ENCODE assay signal across 35 mouse cellular contexts in genomic region chr1:55554405-55554804, GRCm38 (mm10).
"Had no signal": no experiment of that assay in that cellular context is flagged by ENCODE, and none has a peak within 500 bp of the region (broad histone marks: within the 10 kb centered on the region; RNA-seq: fewer than 3 reads in every experiment).

No protein-coding gene starts in this region.

- H3K4me2 ChIP-seq: heart, embryonic 11.5 days; heart, embryonic 12.5 days; heart, embryonic 13.5 days; heart, embryonic 15.5 days; hindbrain, embryonic 12.5 days; hindbrain, embryonic 13.5 days; hindbrain, embryonic 14.5 days; hindbrain, embryonic 15.5 days; intestine, embryonic 15.5 days; kidney, embryonic 15.5 days had no signal

- H3K27ac ChIP-seq: heart, embryonic 10.5 days; heart, embryonic 13.5 days; heart, embryonic 15.5 days; hindbrain, embryonic 10.5 days; hindbrain, embryonic 12.5 days; hindbrain, embryonic 13.5 days; hindbrain, embryonic 14.5 days; hindbrain, embryonic 15.5 days; hindbrain, postnatal 0 days; intestine, embryonic 15.5 days; kidney, embryonic 15.5 days; kidney, postnatal 0 days; layer of hippocampus, adult 2 months had no signal

- H3K4me1 ChIP-seq: heart, embryonic 12.5 days; heart, embryonic 13.5 days; heart, embryonic 15.5 days; hindbrain, embryonic 10.5 days; hindbrain, embryonic 12.5 days; hindbrain, embryonic 13.5 days; hindbrain, embryonic 15.5 days; intestine, embryonic 15.5 days; kidney, embryonic 15.5 days had no signal

- H3K4me3 ChIP-seq: heart, embryonic 10.5 days; heart, embryonic 12.5 days; heart, embryonic 13.5 days; heart, embryonic 15.5 days; hindbrain, embryonic 10.5 days; hindbrain, embryonic 12.5 days; hindbrain, embryonic 13.5 days; hindbrain, embryonic 15.5 days; intestine, embryonic 15.5 days; kidney, embryonic 15.5 days; layer of hippocampus, adult 2 months had no signal

- H3K36me3 ChIP-seq: heart, embryonic 10.5 days; heart, embryonic 12.5 days; heart, embryonic 13.5 days; heart, embryonic 15.5 days; hindbrain, embryonic 10.5 days; hindbrain, embryonic 12.5 days; hindbrain, embryonic 13.5 days; hindbrain, embryonic 15.5 days; intestine, embryonic 15.5 days; kidney, embryonic 15.5 days had no signal

- DNase-seq: heart, postnatal 10 days; heart, postnatal 14 days; heart, postnatal 36 days; heart, postnatal 4 days; kidney, adult 11 months; kidney, adult 18-20 months; kidney, adult 2 months; kidney, adult 8-10 months; kidney, adult 9 months; kidney, postnatal 10 days; kidney, postnatal 14 days; kidney, postnatal 25 days; kidney, postnatal 36 days; kidney, postnatal 4 days; layer of hippocampus, adult 9-11 months; layer of hippocampus, postnatal 36 days had no signal

- H3K9me3 ChIP-seq: heart, embryonic 10.5 days; heart, embryonic 12.5 days; heart, embryonic 13.5 days; heart, embryonic 15.5 days; hindbrain, embryonic 10.5 days; hindbrain, embryonic 12.5 days; hindbrain, embryonic 13.5 days; hindbrain, embryonic 15.5 days; intestine, embryonic 15.5 days; kidney, embryonic 15.5 days had no signal

- ATAC-seq: hindbrain, embryonic 16.5 days; hindbrain, postnatal 0 days; inflammation-experienced regulatory T-cells, adult 6 months; intestine, embryonic 15.5 days; intestine, embryonic 16.5 days; intestine, postnatal 0 days had no signal

- H3K27me3 ChIP-seq: heart, embryonic 12.5 days; heart, embryonic 13.5 days; heart, embryonic 15.5 days; hindbrain, embryonic 12.5 days; hindbrain, embryonic 13.5 days; hindbrain, embryonic 15.5 days; intestine, embryonic 15.5 days; kidney, embryonic 15.5 days had no signal

- H3K9ac ChIP-seq: heart, embryonic 12.5 days; heart, embryonic 13.5 days; heart, embryonic 15.5 days; hindbrain, embryonic 12.5 days; hindbrain, embryonic 13.5 days; hindbrain, embryonic 14.5 days; hindbrain, embryonic 15.5 days; intestine, embryonic 15.5 days; kidney, embryonic 15.5 days had no signal
